Mouse (Mus musculus) cerebellum, adult 9-11 months (tissue): ENCODE measurements around the gene Prkca.

Experiments used
- DNase-seq: peaks from one replicate; pipeline ENCODE4 v3.0.0; 2022

The Prkca gene

GRCm38 (mm10) chr11:108336445-108336844, 7.3 kb downstream of the Prkca start:
- DNase-seq, result no peak

- no peak for DNase-seq
These were observed 8.2 kb downstream of the Prkca start for GRCm38 (mm10) chr11:108335536-108335935.

- no peak for DNase-seq
These were observed 9.1 kb downstream of the Prkca start for GRCm38 (mm10) chr11:108334658-108335057.

DNA sequence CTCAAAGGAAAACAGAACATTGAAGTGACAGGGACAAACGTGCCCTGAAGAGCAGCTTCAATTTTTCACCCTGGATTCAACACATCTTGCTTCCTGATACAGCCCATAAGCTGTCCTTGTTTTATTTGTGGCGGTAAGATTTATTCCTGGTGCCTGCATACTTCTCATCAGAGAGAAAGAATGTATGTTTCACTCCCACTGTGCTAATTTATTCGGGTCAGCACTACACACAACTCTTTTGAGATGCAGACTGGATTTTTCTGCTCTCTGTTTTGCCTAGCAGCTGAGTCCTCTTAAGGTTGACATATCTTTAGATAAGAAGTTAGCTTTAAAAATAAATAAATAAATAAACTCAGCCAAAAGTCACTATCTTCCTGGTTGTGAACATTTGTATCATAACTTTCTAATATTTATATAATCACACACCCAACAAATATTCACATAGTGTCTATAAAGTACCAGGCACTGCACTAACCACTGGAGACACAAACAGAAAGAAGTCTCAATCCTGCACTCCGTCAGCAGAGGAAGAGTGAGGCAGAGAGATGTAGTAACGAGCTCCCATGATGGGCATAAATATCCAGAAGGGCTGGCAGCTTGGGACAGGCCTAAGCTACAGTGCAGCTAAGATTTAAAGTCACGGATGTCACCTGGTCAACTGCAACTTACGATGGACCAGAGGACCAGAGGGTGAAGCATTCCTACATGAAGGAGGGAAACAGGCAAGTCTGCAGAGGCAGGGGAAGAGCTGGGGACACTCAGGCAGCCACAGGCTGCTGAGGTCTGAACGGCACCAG, 9.9 kb downstream of the Prkca start:
- no peak for DNase-seq

DNA sequence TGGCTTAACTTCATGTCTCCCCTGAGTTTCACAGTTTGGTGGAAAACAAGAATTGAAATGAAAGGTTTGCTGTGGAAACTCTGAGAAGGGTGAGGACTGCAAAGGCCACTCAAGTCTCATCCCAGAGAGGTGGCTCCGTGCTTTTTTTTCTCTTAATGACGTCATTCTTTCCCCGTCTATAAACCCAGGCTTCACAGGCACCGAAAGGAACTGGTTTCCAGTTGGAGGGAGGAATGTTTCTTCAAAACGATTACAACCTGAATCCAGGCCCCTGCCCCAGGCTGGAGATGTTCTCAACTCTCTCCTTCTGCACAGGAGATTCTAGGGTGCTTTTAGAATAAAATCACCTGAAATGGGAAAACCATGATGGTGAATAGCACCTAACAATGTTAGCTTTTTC, 10.7 kb downstream of the Prkca start:
- DNase-seq, result no peak

DNA sequence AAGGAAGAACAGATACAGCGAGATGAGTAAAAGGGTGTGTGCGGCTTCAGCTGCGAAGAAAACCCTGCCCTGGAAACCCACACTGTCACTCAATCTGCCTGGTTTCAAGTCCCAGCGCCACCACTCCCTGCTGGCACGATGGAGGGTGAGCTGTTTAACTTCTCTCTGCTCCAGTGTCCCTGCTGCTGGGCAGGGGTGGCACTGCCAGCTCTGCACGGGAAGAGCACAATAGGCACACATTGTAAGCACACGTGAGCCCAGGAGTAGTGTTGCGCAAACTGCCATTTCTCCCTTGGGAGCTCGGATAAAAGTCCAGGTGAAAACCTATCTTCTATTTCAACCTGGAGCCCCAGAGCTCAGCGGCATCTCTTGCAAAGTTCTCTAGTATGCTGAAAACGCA, 12.9 kb downstream of the Prkca start:
- DNase-seq, result no peak

DNA sequence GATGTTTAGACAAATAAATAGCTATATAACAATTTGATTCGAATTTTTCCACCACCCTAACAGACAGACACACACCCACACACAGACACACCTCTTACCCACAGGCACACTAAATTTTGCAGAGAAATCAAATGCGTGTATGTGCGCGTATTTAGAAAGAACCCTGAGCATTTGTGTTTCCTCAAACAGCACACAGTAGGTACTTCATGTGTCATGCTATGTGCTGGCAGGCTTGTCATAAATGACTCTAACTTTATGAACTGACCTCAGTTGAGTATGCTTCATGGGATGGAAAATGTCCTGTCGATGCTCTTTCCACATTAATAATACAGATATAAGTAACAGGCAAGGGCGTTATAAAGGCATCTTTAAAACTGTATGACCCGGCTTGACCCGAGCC, 17.8 kb downstream of the Prkca start:
- no peak for DNase-seq

- no peak for DNase-seq
These were observed 21.6 kb downstream of the Prkca start for GRCm38 (mm10) chr11:108322156-108322555.

- no peak for DNase-seq
These were observed 23.2 kb downstream of the Prkca start for GRCm38 (mm10) chr11:108320561-108320960.

DNA sequence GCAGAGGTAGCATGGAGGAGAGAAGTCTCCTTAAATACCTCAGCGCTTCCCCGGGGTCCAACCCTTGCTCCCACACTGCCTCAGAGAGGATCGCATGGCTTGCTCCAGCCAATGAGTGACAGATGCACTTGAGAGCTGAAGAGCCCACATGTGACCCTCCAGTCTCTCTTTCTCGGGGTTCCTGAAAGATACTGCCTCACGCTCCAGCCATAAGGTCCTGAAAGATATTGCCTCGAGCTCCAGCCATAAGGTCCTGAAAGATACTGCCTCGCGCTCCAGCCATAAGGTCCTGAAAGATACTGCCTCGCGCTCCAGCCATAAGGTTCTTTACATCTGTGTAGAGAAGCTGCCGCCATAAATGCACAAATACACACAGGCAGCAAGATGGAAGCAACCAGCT, 24.6 kb downstream of the Prkca start:
- DNase-seq, result no peak

- no peak for DNase-seq
These were observed 25.9 kb downstream of the Prkca start for GRCm38 (mm10) chr11:108317878-108318277.

DNA sequence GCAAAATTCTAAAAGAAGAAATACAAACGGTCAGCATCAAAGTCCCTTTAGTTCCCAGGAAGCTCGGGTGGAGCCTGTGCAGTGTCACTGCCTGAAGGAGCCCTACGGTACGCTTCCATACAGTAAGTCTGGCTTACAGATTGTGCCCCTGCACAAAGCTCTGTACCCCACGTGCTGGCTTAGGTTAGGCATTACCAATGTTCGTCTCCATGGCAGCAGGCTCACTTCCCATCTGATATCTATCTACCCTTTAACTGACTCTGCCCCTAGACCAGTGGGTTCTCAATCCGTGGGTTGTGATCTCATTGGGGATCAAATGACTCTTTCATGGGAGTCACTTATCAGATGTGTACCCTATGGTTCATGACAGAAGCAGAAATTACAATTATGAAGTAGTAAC, 28.0 kb downstream of the Prkca start:
- no peak for DNase-seq

DNA sequence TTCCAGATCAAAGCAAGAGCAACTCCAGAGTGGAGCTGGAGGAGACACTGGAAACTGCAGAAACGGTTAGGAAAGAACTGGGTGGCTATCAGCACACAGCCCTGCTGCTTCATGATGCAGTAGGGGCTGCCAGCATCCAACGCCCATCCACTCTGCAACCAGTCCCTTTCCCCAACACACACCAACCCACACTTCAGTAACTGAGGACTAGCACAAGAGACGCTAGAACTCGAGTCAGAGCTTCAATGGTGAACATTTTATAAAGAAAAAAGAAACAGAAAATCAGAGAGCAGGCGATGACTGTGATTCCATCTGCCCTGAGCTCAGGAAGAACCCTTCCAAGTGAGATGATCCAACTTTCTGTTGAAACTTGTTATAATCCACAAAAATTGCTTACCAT, 31.2 kb downstream of the Prkca start:
- DNase-seq, result no peak

DNA sequence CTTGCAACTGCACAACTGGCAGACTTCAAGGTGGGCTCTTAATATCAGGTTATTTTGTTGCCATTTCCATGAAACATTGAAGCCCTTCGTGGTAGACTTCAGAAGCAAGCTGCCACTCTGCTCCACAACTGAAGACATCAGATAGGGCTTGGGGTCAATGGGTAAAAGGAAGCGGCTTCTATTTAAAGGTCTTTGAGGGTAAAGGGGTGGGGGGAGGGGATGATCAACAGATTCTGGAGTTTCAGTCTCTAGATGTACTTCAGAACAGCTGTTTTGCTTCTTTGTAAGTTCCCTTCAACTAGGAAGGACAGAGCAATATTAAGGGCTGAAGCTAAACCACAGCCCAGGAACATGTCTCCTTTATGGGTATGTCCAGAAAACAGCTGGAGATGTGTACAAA, 31.8 kb downstream of the Prkca start:
- no peak for DNase-seq

DNA sequence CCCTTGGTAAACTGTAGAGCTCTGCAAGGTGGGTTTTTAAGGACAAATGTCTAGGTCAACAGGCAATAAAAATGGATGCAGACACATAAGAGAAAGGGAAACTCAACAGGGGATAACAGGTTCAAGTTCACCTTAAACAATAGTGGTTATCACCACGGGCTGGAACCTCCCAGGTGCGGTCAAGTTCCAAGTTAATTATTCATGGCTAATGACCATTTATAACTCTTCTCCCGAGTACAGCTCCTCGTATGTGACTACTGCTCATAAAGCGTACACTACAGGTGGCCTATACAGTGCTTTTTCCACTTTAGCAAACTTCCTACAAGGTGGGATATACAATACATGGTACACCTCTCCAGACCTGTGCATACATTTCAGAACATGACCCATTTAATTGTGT, 33.9 kb downstream of the Prkca start:
- DNase-seq, result no peak

DNA sequence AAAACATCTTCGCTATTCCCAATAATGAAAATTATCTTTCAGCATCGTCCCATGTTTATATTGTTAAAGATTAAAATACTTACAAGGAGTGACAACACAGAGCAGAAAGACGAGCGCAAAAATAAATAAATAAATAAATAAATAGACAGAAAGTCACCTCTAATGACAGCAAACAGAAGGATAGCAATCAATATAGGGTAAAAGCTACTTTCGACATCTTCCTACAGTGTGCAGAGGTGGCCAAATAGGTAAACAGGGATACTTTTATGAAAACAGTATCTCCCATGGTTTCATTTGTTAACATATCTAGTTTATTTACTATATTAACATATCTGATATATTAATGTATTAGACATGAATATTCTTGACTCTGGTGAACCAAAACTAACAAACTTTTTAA, 35.5 kb downstream of the Prkca start:
- no peak for DNase-seq

DNA sequence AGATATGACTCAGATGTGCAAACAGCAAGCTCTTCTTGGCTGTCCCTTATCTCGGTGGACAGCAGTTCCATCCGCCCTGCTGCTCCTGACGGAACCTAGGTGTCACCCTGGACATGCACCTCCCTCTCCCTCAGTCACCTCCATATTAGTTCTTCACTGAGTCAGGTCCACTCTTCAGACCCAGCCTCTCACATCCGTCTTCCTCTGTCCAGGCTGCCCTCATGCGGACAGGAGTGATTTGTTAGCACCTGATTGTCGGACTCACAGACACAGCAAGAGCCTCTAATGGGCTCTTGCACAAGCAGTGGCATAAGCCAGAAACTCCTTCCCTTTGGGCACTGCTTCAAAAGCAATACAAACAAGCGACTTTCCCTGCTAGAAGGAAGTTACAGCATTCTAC, 36.5 kb downstream of the Prkca start:
- DNase-seq, result no peak

GRCm38 (mm10) chr11:108303787-108304186, 39.9 kb downstream of the Prkca start:
- DNase-seq, result no peak

DNA sequence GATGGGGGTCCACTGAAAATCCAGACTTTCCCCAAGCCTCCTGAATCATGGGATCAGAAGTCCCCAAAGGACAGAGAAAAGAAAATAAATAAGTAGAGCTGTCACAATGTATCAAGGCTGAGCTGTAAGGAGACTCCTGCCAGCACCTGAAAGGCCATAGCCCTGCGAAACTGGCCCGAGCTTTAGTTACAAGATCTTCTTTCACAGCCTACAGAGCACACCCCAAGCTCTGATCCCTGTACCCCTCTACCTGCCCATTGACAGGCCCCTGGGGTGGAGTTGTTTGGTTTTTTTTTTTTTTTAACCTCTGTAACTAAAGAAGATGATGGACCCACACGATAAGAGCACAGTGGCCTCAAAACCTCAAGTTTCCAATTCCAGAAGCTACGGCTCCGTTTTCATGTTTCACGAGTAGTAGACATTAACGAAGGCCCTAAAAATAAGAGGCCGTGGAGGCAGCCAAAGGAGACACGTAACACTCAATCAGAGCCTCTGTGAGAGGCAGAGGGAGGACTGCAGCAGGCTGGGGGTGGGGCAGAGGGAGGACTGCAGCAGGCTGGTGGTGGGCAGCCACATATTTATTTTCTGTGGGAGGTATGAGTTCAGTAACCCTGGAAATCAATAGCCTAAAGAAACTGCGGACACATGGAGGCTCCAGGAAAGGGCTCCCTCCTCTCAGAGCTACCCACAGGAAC, 41.8 kb downstream of the Prkca start:
- DNase-seq, result no peak

- no peak for DNase-seq
These were observed 42.7 kb downstream of the Prkca start for GRCm38 (mm10) chr11:108301036-108301435.

- no peak for DNase-seq
These were observed 43.3 kb downstream of the Prkca start for GRCm38 (mm10) chr11:108300443-108300842.

- DNase-seq, result no peak
These were observed 43.8 kb downstream of the Prkca start for GRCm38 (mm10) chr11:108299913-108300312.

GRCm38 (mm10) chr11:108297956-108298355, 45.8 kb downstream of the Prkca start:
- no peak for DNase-seq

DNA sequence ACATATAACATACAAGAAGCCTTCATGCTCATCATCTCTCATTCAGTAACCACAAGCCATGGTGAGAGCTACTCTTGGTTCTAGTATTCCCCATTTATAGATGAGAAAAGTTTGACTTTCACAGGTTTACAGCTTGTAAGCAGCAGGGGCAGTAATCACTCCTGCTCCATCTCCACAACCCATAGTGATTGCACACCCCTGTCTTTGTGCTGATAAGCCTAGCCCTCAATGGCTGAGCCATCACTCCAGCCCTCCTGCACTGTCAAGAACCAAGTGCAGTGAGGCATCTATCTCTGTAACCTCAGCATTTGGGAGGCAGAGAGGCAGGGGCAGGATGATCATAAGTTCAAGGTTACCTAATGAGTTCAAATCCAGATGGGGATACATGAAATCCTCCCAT, 48.4 kb downstream of the Prkca start:
- no peak for DNase-seq
